Mouse (Mus musculus): ENCODE measurements around the gene Ambp. TPM values are rescaled to one million over a fixed set of nuclear protein-coding genes. Genes with fewer than 3 reads are reported as not detected.

The Ambp gene
- polyA plus RNA-seq, 1 experiment = not detected

- TF ChIP-seq CTCF (IDR thresholded peaks at IDR 0.05; ENCODE audit: borderline replicate concordance, insufficient read depth, low read length) = no peak
- no peak for TF ChIP-seq POLR2A (IDR thresholded peaks at IDR 0.05; ENCODE audit: low read depth, low read length)
- H3K4me3 ChIP-seq (ENCODE audit: insufficient read depth, low read length) = no peak overlapping the region
- no peak overlapping the region for H3K27ac ChIP-seq (ENCODE audit: insufficient read depth, low read length)
- no peaks in the 10 kb centered on the region for H3K4me1 ChIP-seq (ENCODE audit: control insufficient read depth, insufficient read depth, low read length)
These were observed 24.5 kb downstream of the Ambp start for GRCm38 (mm10) chr4:63129891-63130624.

GRCm38 (mm10) chr4:63124861-63125466 lies 29.6 kb downstream of the Ambp start:
- no peak for TF ChIP-seq CTCF (IDR thresholded peaks at IDR 0.05; ENCODE audit: borderline replicate concordance, insufficient read depth, low read length)
- TF ChIP-seq POLR2A (IDR thresholded peaks at IDR 0.05; ENCODE audit: low read depth, low read length) = no peak
- Histone ChIP-seq H3K4me1 (ENCODE audit: control insufficient read depth, insufficient read depth, low read length) (no peaks in the 10 kb centered on the region), H3K27ac (ENCODE audit: insufficient read depth, low read length) (no peak overlapping the region), H3K4me3 (ENCODE audit: insufficient read depth, low read length) (no peak overlapping the region)

- no peak overlapping the region for H3K4me3 ChIP-seq (ENCODE audit: insufficient read depth, low read length)
- H3K27ac ChIP-seq (ENCODE audit: insufficient read depth, low read length) = no peak overlapping the region
- TF ChIP-seq CTCF (IDR thresholded peaks at IDR 0.05; ENCODE audit: borderline replicate concordance, insufficient read depth, low read length) = peak; percentile 87
- no peak for TF ChIP-seq POLR2A (IDR thresholded peaks at IDR 0.05; ENCODE audit: low read depth, low read length)
- H3K4me1 ChIP-seq (ENCODE audit: control insufficient read depth, insufficient read depth, low read length) = no peaks in the 10 kb centered on the region
These were observed 35.8 kb downstream of the Ambp start for GRCm38 (mm10) chr4:63118639-63119437.

GRCm38 (mm10) chr4:63105651-63106050 lies 48.9 kb downstream of the Ambp start:
- Histone ChIP-seq H3K4me1 (ENCODE audit: control insufficient read depth, insufficient read depth, low read length) (no peaks in the 10 kb centered on the region), H3K27ac (ENCODE audit: insufficient read depth, low read length) (no peak overlapping the region), H3K4me3 (ENCODE audit: insufficient read depth, low read length) (no peak overlapping the region)
- no peak for TF ChIP-seq POLR2A (IDR thresholded peaks at IDR 0.05; ENCODE audit: low read depth, low read length)
- no peak for TF ChIP-seq CTCF (IDR thresholded peaks at IDR 0.05; ENCODE audit: borderline replicate concordance, insufficient read depth, low read length)

GRCm38 (mm10) chr4:63102025-63102424 lies 52.6 kb downstream of the Ambp start:
- H3K4me3 ChIP-seq (ENCODE audit: insufficient read depth, low read length) = no peak overlapping the region
- H3K27ac ChIP-seq (ENCODE audit: insufficient read depth, low read length) = no peak overlapping the region
- no peak for TF ChIP-seq CTCF (IDR thresholded peaks at IDR 0.05; ENCODE audit: borderline replicate concordance, insufficient read depth, low read length)
- TF ChIP-seq POLR2A (IDR thresholded peaks at IDR 0.05; ENCODE audit: low read depth, low read length) = no peak
- no peaks in the 10 kb centered on the region for H3K4me1 ChIP-seq (ENCODE audit: control insufficient read depth, insufficient read depth, low read length)

- TF ChIP-seq CTCF (IDR thresholded peaks at IDR 0.05; ENCODE audit: borderline replicate concordance, insufficient read depth, low read length) (no peak), POLR2A (IDR thresholded peaks at IDR 0.05; ENCODE audit: low read depth, low read length) (no peak)
- H3K4me3 ChIP-seq (ENCODE audit: insufficient read depth, low read length) = no peak overlapping the region
- H3K27ac ChIP-seq (ENCODE audit: insufficient read depth, low read length) = no peak overlapping the region
- no peaks in the 10 kb centered on the region for H3K4me1 ChIP-seq (ENCODE audit: control insufficient read depth, insufficient read depth, low read length)
These were observed 54.1 kb downstream of the Ambp start for GRCm38 (mm10) chr4:63100478-63100877.

GRCm38 (mm10) chr4:63097603-63098002 lies 57.0 kb downstream of the Ambp start:
- no peak overlapping the region for H3K4me3 ChIP-seq (ENCODE audit: insufficient read depth, low read length)
- no peak overlapping the region for H3K27ac ChIP-seq (ENCODE audit: insufficient read depth, low read length)
- TF ChIP-seq POLR2A (IDR thresholded peaks at IDR 0.05; ENCODE audit: low read depth, low read length) (no peak), CTCF (IDR thresholded peaks at IDR 0.05; ENCODE audit: borderline replicate concordance, insufficient read depth, low read length) (no peak)
- H3K4me1 ChIP-seq (ENCODE audit: control insufficient read depth, insufficient read depth, low read length) = no peaks in the 10 kb centered on the region

Other genes starting within 250 kb of the Ambp start
- gene Zfp618, start 189.2 kb downstream of the Ambp start, polyA plus RNA-seq (2011; ENCODE audit: insufficient read length, low read depth, missing spikeins) = 12.3 and 16.0 TPM in 2 replicates
- gene Kif12, start 17.3 kb upstream of the Ambp start, polyA plus RNA-seq (2011; ENCODE audit: insufficient read length, low read depth, missing spikeins) = not detected in 2 replicates
- 11.8 and 18.2 TPM in 2 replicates for gene Col27a1, start 59.2 kb upstream of the Ambp start, polyA plus RNA-seq (2011; ENCODE audit: insufficient read length, low read depth, missing spikeins)
- gene Orm1, start 189.8 kb upstream of the Ambp start, polyA plus RNA-seq (2011; ENCODE audit: insufficient read length, low read depth, missing spikeins) = not detected in 2 replicates
- not detected in 2 replicates for gene Orm3, start 201.4 kb upstream of the Ambp start, polyA plus RNA-seq (2011; ENCODE audit: insufficient read length, low read depth, missing spikeins)
- not detected in 2 replicates for gene Orm2, start 207.7 kb upstream of the Ambp start, polyA plus RNA-seq (2011; ENCODE audit: insufficient read length, low read depth, missing spikeins)
- 4.0 and 6.7 TPM in 2 replicates for gene Akna, start 248.6 kb upstream of the Ambp start, polyA plus RNA-seq (2011; ENCODE audit: insufficient read length, low read depth, missing spikeins)